Mouse (Mus musculus) urinary bladder, postnatal 10 days (tissue): ENCODE results near the gene Ankrd54.
"Not testable (repeated sequence)": the region's sequence is repeated elsewhere in the genome, so short reads cannot be mapped to it uniquely, and the experiment has no call there.

Source experiments
- DNase-seq: peaks from one replicate; pipeline ENCODE4 v3.0.0; 2022; ENCODE audit warnings: low spot score

Gene Ankrd54

GRCm38 (mm10) chr15:79013382-79013781 is 49.3 kb downstream of the Ankrd54 start:
- no peak for DNase-seq

GRCm38 (mm10) chr15:79011550-79011949 is 51.1 kb downstream of the Ankrd54 start:
- no peak for DNase-seq

GRCm38 (mm10) chr15:79009734-79010133 is 53.0 kb downstream of the Ankrd54 start:
- no peak for DNase-seq

GRCm38 (mm10) chr15:79007836-79008235 is 54.9 kb downstream of the Ankrd54 start:
- DNase-seq: not testable (repeated sequence)

- no peak for DNase-seq
These were observed 55.6 kb downstream of the Ankrd54 start for GRCm38 (mm10) chr15:79007059-79007458.

- no peak for DNase-seq
These were observed 56.1 kb downstream of the Ankrd54 start for GRCm38 (mm10) chr15:79006638-79007037.

- DNase-seq: no peak
These were observed 57.1 kb downstream of the Ankrd54 start for GRCm38 (mm10) chr15:79005581-79005980.
